Mouse (Mus musculus): ENCODE measurements around the gene Icam4.

DNA sequence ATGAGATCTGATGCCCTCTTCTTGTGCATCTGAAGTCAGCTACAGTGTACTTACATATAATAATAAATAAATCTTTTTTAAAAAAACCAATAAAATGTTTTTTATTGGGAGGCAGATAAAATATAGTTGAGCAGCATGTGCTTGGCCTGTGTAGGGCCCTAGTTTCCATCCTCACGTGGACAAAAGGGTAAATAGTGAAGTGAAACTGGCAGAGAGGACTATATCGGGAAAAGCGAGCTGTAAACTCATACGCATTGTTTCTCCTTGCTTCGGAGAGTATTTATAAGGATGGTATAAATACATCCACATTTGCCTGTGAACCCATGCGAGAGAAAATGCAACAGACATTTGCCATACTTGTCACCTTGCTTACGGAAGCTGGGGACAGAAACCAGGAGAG, 49.4 kb upstream of the Icam4 start:
- no peak for TF ChIP-seq CTCF (conservative IDR thresholded peaks at IDR 0.05 in 1 of 2, IDR thresholded peaks at IDR 0.05 in 1 of 2; ENCODE audit: low read depth in 2 of 2, low read length in 2 of 2)
- TF ChIP-seq EP300 (IDR thresholded peaks at IDR 0.05; ENCODE audit: low read length) = no peak
- no peak for TF ChIP-seq POLR2A (IDR thresholded peaks at IDR 0.05; ENCODE audit: low read depth, low read length)
- TF ChIP-seq HCFC1 (IDR thresholded peaks at IDR 0.05; ENCODE audit: low read depth, low read length) = no peak
- TF ChIP-seq USF2 (conservative IDR thresholded peaks at IDR 0.05; ENCODE audit: low read depth, low read length) = no peak
- TF ChIP-seq KAT2A (IDR thresholded peaks at IDR 0.05; ENCODE audit: insufficient replicate concordance, low read length) = no peak
- TF ChIP-seq MAFK (IDR thresholded peaks at IDR 0.05; ENCODE audit: insufficient replicate concordance, low read length) = no peak
- TF ChIP-seq RAD21 (IDR thresholded peaks at IDR 0.05; ENCODE audit: low read depth, low read length) = no peak
- TF ChIP-seq ETS1 (conservative IDR thresholded peaks at IDR 0.05; ENCODE audit: low read depth, low read length) = no peak

Measured in CH12.LX (cell line).